Mouse (Mus musculus): Measurements from ENCODE around the gene Gpr156. TPM values are rescaled to one million over a fixed set of nuclear protein-coding genes. Genes with fewer than 3 reads are reported as not detected.
A peak's percentile ranks its signal among the peaks of the same experiment; 100 is the strongest.

The Gpr156 gene
- polyA plus RNA-seq (2012; rRNA removed) = 0.75 and 0.81 TPM in 2 replicates

- TF ChIP-seq POLR2A (IDR thresholded peaks at IDR 0.05; ENCODE audit: extremely low read depth, insufficient read depth, low read length) = no peak
- TF ChIP-seq CTCF (IDR thresholded peaks at IDR 0.05; ENCODE audit: extremely low read depth, insufficient read depth, low read length) = no peak
- Histone ChIP-seq H3K27ac (ENCODE audit: insufficient read depth, low read length) (no peak within 1 kb of the TSS), H3K4me3 (ENCODE audit: insufficient read depth, low read length) (peak within 1 kb of the TSS; percentile 43), H3K4me1 (ENCODE audit: control insufficient read depth, insufficient read depth, low read length) (no peaks in the 10 kb centered on the region; the same call in 1 of the 2 replicates)
Observed at GRCm38 (mm10) chr16:37916138-37916817, at the start of gene Gpr156. Gene Gpr156 (plus strand): TSS chr16:37916496.

- TF ChIP-seq POLR2A (IDR thresholded peaks at IDR 0.05; ENCODE audit: extremely low read depth, insufficient read depth, low read length) (peak; percentile 68), CTCF (IDR thresholded peaks at IDR 0.05; ENCODE audit: extremely low read depth, insufficient read depth, low read length) (no peak)
- H3K4me3 ChIP-seq (ENCODE audit: insufficient read depth, low read length) = peak within 1 kb of the TSS; percentile 94
- peak within 1 kb of the TSS; percentile 98 for H3K27ac ChIP-seq (ENCODE audit: insufficient read depth, low read length)
- H3K4me1 ChIP-seq (ENCODE audit: control insufficient read depth, insufficient read depth, low read length) = peaks cover 7% of the 10 kb centered on the region; the same call in 1 of the 2 replicates
Observed at GRCm38 (mm10) chr16:37867791-37868505, 48.3 kb upstream of the Gpr156 start, which contains the start of gene Lrrc58. Gene Lrrc58 (plus strand): TSS chr16:37868389.

GRCm38 (mm10) chr16:37868506-37869469, 47.5 kb upstream of the Gpr156 start:
- Histone ChIP-seq H3K27ac (ENCODE audit: insufficient read depth, low read length) (peak overlapping the region; percentile 98), H3K4me3 (ENCODE audit: insufficient read depth, low read length) (peak overlapping the region; percentile 94), H3K4me1 (ENCODE audit: control insufficient read depth, insufficient read depth, low read length) (peaks cover 7% of the 10 kb centered on the region; the same call in 1 of the 2 replicates)
- no peak for TF ChIP-seq POLR2A (IDR thresholded peaks at IDR 0.05; ENCODE audit: extremely low read depth, insufficient read depth, low read length)
- no peak for TF ChIP-seq CTCF (IDR thresholded peaks at IDR 0.05; ENCODE audit: extremely low read depth, insufficient read depth, low read length)

GRCm38 (mm10) chr16:37869470-37870231, 46.6 kb upstream of the Gpr156 start:
- TF ChIP-seq POLR2A (IDR thresholded peaks at IDR 0.05; ENCODE audit: extremely low read depth, insufficient read depth, low read length) (no peak), CTCF (IDR thresholded peaks at IDR 0.05; ENCODE audit: extremely low read depth, insufficient read depth, low read length) (no peak)
- peaks cover 8% of the 10 kb centered on the region; the same call in 1 of the 2 replicates for H3K4me1 ChIP-seq (ENCODE audit: control insufficient read depth, insufficient read depth, low read length)
- H3K27ac ChIP-seq (ENCODE audit: insufficient read depth, low read length) = peak overlapping the region; percentile 91
- peak overlapping the region; percentile 94 for H3K4me3 ChIP-seq (ENCODE audit: insufficient read depth, low read length)

- peaks cover 9% of the 10 kb centered on the region for H3K4me1 ChIP-seq (ENCODE audit: control insufficient read depth, insufficient read depth, low read length)
- no peak for TF ChIP-seq CTCF (IDR thresholded peaks at IDR 0.05; ENCODE audit: extremely low read depth, insufficient read depth, low read length)
- TF ChIP-seq POLR2A (IDR thresholded peaks at IDR 0.05; ENCODE audit: extremely low read depth, insufficient read depth, low read length) = no peak
- peak overlapping the region; percentile 88; the same call in 1 of the 2 replicates for H3K27ac ChIP-seq (ENCODE audit: insufficient read depth, low read length)
- H3K4me3 ChIP-seq (ENCODE audit: insufficient read depth, low read length) = no peak overlapping the region; the same call in 1 of the 2 replicates
Observed at GRCm38 (mm10) chr16:37871112-37871715, 45.1 kb upstream of the Gpr156 start.

GRCm38 (mm10) chr16:37874501-37875235, 41.6 kb upstream of the Gpr156 start:
- Histone ChIP-seq H3K4me3 (ENCODE audit: insufficient read depth, low read length) (no peak overlapping the region), H3K4me1 (ENCODE audit: control insufficient read depth, insufficient read depth, low read length) (peaks cover 9% of the 10 kb centered on the region), H3K27ac (ENCODE audit: insufficient read depth, low read length) (no peak overlapping the region)
- TF ChIP-seq CTCF (IDR thresholded peaks at IDR 0.05; ENCODE audit: extremely low read depth, insufficient read depth, low read length) (no peak), POLR2A (IDR thresholded peaks at IDR 0.05; ENCODE audit: extremely low read depth, insufficient read depth, low read length) (no peak)

GRCm38 (mm10) chr16:37877406-37877805, 38.9 kb upstream of the Gpr156 start:
- no peak overlapping the region for H3K4me3 ChIP-seq (ENCODE audit: insufficient read depth, low read length)
- TF ChIP-seq POLR2A (IDR thresholded peaks at IDR 0.05; ENCODE audit: extremely low read depth, insufficient read depth, low read length) (no peak), CTCF (IDR thresholded peaks at IDR 0.05; ENCODE audit: extremely low read depth, insufficient read depth, low read length) (no peak)
- H3K4me1 ChIP-seq (ENCODE audit: control insufficient read depth, insufficient read depth, low read length) = peaks cover 6% of the 10 kb centered on the region
- no peak overlapping the region for H3K27ac ChIP-seq (ENCODE audit: insufficient read depth, low read length)
